Mouse (Mus musculus) embryo, embryonic 11 days (tissue): ENCODE measurements around the gene Ocln.
"Not testable (repeated sequence)": the region's sequence is repeated elsewhere in the genome, so short reads cannot be mapped to it uniquely, and the experiment has no call there.

Experiments used
- DNase-seq: peaks from one replicate; pipeline ENCODE4 v3.0.0-alpha.2; 2015

Gene Ocln

GRCm38 (mm10) chr13:100543011-100543767, 9.3 kb downstream of the Ocln start:
- DNase-seq, result no peak

DNA sequence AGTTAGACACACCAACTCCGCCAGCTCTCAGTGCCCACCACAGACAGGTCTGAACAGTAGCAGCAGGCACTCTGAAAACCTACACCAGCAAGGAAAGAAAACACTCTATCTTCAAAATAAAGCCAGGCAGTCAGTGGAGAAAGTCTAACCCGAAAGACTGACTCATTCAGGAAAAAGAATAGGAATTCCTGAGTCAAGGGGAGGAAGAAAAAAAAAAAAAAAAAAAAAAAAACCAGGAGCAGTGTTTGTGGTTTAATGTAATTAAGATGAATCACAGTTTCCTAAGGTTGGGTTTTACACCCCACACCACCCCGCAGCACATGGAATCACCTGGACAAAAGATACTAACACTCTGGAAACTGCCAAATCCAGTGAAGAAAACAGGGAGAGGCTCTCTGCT, 16.4 kb downstream of the Ocln start:
- DNase-seq, result no peak

GRCm38 (mm10) chr13:100532788-100533365, 19.6 kb downstream of the Ocln start:
- DNase-seq, result no peak

- DNase-seq, result no peak
These were observed 25.9 kb downstream of the Ocln start for GRCm38 (mm10) chr13:100526649-100527038.

DNA sequence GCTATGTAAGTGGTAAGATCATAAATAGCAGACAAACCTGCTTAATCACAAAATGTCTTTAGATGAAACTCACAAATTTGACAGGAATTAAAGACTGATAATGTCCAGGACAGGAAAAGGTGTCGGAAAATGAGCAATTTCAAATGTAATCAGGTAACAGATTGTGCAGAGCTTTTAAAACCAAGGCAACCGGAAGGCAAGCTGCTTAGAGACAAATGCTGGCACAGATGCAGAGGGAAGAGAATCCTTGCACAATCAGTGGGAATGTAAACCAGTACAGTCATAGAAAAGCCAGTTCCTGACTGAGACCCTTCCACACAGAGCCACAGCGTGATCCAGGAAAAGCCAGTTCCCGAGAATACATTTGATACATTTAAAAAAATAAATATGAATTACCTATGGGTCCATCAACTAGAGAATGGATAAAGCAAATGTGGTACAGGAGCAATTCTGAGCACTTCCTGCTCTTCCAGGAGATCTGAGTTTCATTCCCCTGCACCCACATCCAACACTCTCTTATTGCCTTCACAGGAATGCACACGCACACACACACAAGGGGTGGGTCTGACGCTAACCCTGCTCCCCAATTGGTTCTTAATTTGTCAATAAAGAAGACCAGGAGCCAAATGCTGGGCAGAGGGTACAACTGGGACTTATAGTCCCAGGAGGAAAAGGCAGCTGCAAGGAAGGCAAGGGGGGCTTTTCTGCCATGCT, 26.4 kb downstream of the Ocln start:
- no peak for DNase-seq

DNA sequence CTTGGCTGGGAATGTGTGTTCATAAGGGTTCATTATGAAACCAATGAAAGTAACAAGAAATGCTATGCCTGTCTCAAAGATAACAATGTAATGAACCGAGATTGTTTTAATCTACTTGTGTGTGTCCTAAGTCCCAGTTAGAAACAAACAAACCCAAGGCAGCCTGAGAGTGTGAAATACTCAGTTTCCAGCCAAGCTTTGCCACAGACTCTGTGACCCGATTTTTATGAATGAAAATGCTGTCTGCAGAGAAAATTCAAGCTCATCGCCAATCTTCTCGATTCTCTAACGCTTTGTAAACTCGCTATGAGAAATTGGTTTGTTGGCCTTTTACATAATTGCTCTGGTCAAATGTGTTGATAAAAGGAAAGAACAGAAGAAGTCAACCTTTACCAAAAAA, 27.6 kb downstream of the Ocln start:
- no peak for DNase-seq

DNA sequence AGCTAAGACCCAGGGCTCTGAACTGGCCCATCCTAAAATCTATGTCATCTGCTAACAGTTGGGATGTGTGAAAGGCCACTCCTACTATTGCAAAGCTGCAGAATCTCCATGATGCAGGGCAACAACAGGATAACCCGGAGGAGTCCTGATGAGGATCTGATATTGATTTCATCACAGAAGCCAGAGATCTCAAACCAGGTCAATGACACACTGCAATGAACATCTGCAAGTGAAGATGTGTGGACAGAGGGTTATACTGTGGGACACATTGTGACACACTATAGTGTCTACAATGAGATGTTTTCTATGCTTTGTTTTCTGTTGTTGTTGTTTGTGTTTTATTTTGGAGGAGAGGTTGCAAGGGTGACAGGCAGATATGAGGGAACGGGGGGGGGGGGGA, 28.8 kb downstream of the Ocln start:
- DNase-seq, result no peak

DNA sequence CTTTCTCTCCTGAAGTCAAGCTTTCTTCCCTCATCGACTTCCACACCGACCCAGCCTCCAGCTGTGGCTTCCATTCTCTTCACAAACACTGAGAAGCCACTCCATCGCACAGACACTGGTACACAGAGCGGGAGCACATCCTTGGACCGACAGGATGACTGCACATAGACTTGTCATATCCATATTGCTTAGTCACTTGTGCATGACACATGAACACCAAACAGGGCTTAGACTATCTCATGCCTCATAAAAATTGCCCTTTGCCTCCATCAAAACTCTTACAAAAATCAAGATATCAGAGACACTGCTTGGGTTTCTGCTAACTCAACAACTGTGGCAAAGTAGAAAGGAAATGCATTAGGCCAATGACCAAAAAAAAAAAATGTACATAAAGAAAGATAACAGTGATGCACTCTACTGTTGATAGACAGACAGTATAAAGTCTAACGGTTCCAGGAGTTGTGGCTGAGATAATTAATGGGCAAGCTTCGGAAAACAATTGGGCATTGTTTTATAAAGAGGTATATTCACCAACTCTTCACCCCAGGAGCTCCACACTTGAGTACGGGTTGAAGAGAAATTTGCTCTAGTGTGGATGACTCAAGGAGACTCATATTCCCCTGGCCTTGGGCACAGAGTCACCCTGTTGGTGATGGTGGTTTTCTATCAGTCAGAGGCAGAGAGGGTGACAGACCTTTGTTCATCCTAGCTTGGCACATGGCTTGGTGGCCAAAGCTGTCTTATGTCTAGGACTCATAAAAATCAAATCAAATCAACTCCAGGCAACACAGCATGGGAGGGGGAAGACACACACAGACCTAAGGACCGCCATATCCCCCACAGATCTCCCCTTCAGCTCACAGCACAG, 30.6 kb downstream of the Ocln start:
- DNase-seq, result no peak

DNA sequence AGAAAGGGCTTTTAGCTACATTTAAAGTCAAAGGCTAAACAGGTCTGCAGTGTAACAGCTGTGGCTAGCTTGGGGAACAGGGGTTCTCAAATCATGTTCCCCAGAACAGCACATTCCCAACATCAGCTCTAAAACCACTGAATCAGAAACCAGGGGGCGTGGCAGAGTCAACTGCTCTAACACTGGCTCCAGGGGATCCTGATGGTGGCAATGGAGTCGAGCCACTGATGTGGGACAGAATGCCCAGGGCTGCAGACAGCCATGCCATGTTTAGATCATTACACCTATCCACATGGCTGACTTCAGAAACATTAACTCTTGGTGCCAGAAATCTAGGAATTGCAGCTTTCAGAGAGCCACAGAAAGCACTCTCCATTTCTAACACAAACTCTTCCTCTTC, 33.4 kb downstream of the Ocln start:
- no peak for DNase-seq

GRCm38 (mm10) chr13:100518191-100518590, 34.3 kb downstream of the Ocln start:
- DNase-seq, result no peak

- DNase-seq, result no peak
These were observed 34.8 kb downstream of the Ocln start for GRCm38 (mm10) chr13:100517652-100518153.

GRCm38 (mm10) chr13:100516213-100517105, 36.1 kb downstream of the Ocln start:
- DNase-seq, result peak; percentile 43

DNA sequence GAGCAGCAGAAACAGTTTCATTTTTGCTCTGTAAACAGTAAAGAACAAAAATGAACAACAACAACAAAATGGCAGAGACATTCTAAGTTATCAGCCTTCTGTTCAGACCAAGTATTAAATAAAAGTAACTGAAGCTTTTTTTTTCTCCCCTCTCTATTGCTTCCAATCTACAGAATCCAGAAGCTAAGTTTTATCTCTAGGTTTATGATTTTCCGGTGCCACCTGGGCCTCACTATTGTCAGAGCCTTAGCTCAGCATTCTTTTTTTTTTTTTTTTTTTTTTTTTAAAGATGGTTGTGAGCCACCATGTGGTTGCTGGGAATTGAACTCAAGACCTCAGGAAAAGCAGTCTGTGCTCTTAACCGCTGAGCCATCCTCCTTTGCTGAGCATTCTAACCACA, 39.7 kb downstream of the Ocln start:
- no peak for DNase-seq

DNA sequence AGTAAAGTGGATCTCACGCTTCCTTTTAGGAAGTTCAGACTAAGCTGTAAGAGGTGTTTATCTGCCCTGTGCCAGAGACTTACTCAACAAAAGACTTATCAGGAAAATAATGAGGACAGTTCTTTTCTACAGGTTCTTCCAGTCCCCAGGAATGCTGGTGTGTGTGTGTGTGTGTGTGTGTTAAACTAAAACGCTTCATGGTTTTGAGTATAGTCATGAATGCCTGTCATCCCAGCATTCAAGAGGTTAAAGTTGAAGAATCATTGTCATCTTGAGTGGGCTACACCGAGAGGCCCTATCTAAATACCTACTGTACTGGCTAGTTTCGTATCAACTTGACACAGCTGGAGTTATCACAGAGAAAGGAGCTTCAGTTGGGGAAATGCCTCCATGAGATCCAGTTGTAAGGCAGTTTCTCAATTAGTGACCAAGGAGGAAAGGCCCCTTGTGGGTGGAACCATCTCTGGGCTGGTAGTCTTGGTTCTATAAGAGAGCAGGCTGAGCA, 40.6 kb downstream of the Ocln start:
- DNase-seq, result no peak

DNA sequence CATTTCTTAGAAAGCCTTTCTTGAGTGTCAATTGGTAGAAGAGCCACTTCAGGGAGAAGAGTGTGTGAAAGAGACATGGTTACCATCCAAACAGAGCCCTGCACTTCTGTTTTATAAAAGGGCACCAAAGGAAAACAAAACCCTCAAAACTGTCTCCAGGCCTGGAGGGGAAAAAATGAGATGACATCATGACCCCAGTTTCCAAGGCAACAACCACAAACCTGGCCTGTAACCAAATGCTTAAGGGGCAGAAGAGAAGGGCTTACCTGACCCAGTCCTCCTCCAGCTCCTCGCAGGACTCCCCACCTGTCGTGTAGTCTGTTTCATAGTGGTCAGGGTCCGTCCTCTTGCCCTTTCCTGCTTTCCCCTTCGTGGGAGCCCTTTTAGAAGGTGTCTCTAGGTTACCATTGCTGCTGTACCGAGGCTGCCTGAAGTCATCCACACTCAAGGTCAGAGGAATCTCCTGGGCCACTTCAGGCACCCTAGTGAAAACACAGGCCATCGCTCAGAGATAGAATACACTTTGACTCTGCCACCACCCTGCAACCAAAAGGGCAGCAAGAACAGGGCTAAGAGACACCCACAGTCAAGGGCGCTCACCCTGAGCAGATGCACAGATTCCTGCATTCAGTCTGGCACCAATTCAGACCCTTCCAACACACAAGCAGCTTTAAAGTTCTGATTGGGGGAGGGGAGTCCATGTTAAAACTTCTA, 41.2 kb downstream of the Ocln start:
- no peak for DNase-seq

- not testable (repeated sequence) for DNase-seq
These were observed 52.9 kb downstream of the Ocln start for GRCm38 (mm10) chr13:100499625-100500024.

- DNase-seq, result no peak
These were observed 57.2 kb downstream of the Ocln start for GRCm38 (mm10) chr13:100495337-100495736.

- not testable (repeated sequence) for DNase-seq
These were observed 58.1 kb downstream of the Ocln start for GRCm38 (mm10) chr13:100494370-100494769.

DNA sequence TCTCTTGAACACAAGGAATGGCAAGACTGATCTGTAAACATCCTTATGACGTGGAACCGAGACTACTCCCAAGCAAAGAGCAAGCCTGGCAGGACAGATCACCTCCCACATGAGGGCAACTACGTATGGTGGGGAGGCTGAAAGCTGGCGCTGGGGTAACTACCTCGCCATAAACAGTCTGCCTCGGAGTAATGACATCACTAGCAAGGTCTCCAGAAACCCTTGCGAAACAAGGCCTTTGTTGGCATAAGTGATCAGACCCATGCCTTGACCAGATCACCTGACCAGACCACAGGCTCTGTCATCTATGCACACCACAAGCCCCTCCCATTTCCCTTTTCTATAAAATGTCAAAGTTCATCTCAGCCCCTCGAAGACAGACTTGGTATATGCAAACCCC, 59.2 kb downstream of the Ocln start:
- no peak for DNase-seq

DNA sequence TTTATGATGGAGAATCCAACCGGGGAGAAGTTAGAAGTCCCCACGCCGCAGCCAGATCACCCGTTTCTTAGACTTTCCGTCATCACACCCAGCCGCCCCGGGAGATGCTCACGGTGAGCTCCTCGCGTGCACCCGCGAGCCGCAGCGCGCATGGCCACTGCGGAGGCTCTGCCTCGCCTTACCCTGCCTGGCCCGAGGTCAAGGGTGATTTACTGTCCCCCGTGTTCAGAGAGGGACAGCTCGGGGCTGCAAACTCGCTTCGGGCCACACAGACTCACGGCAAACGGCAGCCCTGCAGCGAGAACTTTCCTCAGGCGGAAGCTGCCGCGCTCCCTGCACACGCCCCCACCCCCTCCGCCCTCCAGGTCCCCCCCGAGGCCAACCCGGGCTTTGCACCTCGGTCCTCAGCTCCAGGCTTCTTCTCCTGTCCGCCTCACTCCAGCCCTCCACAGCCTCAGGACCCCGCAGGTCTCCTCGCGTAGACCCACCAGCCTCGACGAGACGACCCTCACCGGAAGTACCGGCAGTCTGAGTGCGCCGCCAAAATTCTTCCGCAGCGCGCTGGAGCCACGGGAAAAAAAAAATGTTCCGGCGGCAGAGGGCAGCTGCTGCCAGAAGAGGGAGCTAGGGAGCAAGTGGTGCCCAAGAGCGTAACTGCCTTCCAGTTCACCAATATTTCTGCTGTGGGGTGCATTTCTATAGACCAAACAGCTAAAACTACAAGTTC, 60.3 kb downstream of the Ocln start, which contains the start of gene Gtf2h2:
TSS of gene Gtf2h2 (minus strand) at position 519 of the 727 bp plus-strand sequence.
- peak; percentile 90 for DNase-seq
